Mouse (Mus musculus) heart, postnatal 0 days (tissue): ENCODE data around the gene Dek.

Experiments
- CTCF ChIP-seq: IDR thresholded peaks from 2 replicates; pipeline ENCODE4 v1.5.1; 2016; ENCODE audit warnings: antibody characterized with exemption, control low read depth, low read depth
- EP300 ChIP-seq: IDR thresholded peaks from 2 replicates; pipeline ENCODE4 v1.6.1; 2016; ENCODE audit warnings: antibody characterized with exemption, low read depth

GRCm38 (mm10) chr13:47056781-47057180, 49.2 kb downstream of the Dek start:
- TF ChIP-seq CTCF (no peak), EP300 (no peak)
